Mouse (Mus musculus): ENCODE measurements around the gene Cdipt.
A peak's percentile ranks its signal among the peaks of the same experiment; 100 is the strongest.

The Cdipt gene

GRCm38 (mm10) chr7:126975950-126976866 is 494 bp downstream of the Cdipt start, which contains the start of gene Cdiptos:
Cdiptos (minus strand) TSS chr7:126976098.
- DNase-seq (ENCODE audit: low spot score), result peak; percentile 85

- no peak for DNase-seq (ENCODE audit: low spot score)
These were observed 1.3 kb downstream of the Cdipt start for GRCm38 (mm10) chr7:126976878-126977459.

GRCm38 (mm10) chr7:126978841-126979240 is 3.1 kb downstream of the Cdipt start:
- no peak for DNase-seq (ENCODE audit: low spot score)

- no peak for DNase-seq (ENCODE audit: low spot score)
These were observed 5.9 kb downstream of the Cdipt start for GRCm38 (mm10) chr7:126981601-126982000.

- no peak for DNase-seq (ENCODE audit: low spot score)
These were observed 6.3 kb downstream of the Cdipt start for GRCm38 (mm10) chr7:126982054-126982453.

GRCm38 (mm10) chr7:126983113-126983512 is 7.4 kb downstream of the Cdipt start:
- no peak for DNase-seq (ENCODE audit: low spot score)

GRCm38 (mm10) chr7:126984667-126985444 is 9.1 kb downstream of the Cdipt start:
- no peak for DNase-seq (ENCODE audit: low spot score)

GRCm38 (mm10) chr7:126986319-126986718 is 10.6 kb downstream of the Cdipt start:
- DNase-seq (ENCODE audit: low spot score), result no peak

- DNase-seq (ENCODE audit: low spot score), result no peak
These were observed 13.1 kb downstream of the Cdipt start for GRCm38 (mm10) chr7:126988816-126989215.

GRCm38 (mm10) chr7:126996449-126996848 is 20.7 kb downstream of the Cdipt start:
- no peak for DNase-seq (ENCODE audit: low spot score)

- DNase-seq (ENCODE audit: low spot score), result no peak
These were observed 23.9 kb downstream of the Cdipt start for GRCm38 (mm10) chr7:126999568-126999967.

GRCm38 (mm10) chr7:127003620-127004019 is 27.9 kb downstream of the Cdipt start:
- no peak for DNase-seq (ENCODE audit: low spot score)

GRCm38 (mm10) chr7:127004122-127004875 is 28.6 kb downstream of the Cdipt start:
- DNase-seq (ENCODE audit: low spot score), result no peak

GRCm38 (mm10) chr7:127007313-127008024 is 31.8 kb downstream of the Cdipt start:
- DNase-seq (ENCODE audit: low spot score), result no peak

- DNase-seq (ENCODE audit: low spot score), result peak; percentile 74
These were observed 32.7 kb downstream of the Cdipt start for GRCm38 (mm10) chr7:127008239-127009019.

GRCm38 (mm10) chr7:127009307-127010085 is 33.8 kb downstream of the Cdipt start:
- DNase-seq (ENCODE audit: low spot score), result no peak

GRCm38 (mm10) chr7:127011051-127011450 is 35.3 kb downstream of the Cdipt start:
- no peak for DNase-seq (ENCODE audit: low spot score)

- DNase-seq (ENCODE audit: low spot score), result no peak
These were observed 36.0 kb downstream of the Cdipt start for GRCm38 (mm10) chr7:127011717-127012116.

GRCm38 (mm10) chr7:127012374-127012773 is 36.7 kb downstream of the Cdipt start:
- no peak for DNase-seq (ENCODE audit: low spot score)

Data from layer of hippocampus, adult 9-10 months (tissue).